Mouse (Mus musculus): ENCODE data around the gene Pon3. TPM values are rescaled to one million over a fixed set of nuclear protein-coding genes. Genes with fewer than 3 reads are reported as not detected.

Gene Pon3
- polyA plus RNA-seq, 1 experiment, result 1.8 TPM

DNA sequence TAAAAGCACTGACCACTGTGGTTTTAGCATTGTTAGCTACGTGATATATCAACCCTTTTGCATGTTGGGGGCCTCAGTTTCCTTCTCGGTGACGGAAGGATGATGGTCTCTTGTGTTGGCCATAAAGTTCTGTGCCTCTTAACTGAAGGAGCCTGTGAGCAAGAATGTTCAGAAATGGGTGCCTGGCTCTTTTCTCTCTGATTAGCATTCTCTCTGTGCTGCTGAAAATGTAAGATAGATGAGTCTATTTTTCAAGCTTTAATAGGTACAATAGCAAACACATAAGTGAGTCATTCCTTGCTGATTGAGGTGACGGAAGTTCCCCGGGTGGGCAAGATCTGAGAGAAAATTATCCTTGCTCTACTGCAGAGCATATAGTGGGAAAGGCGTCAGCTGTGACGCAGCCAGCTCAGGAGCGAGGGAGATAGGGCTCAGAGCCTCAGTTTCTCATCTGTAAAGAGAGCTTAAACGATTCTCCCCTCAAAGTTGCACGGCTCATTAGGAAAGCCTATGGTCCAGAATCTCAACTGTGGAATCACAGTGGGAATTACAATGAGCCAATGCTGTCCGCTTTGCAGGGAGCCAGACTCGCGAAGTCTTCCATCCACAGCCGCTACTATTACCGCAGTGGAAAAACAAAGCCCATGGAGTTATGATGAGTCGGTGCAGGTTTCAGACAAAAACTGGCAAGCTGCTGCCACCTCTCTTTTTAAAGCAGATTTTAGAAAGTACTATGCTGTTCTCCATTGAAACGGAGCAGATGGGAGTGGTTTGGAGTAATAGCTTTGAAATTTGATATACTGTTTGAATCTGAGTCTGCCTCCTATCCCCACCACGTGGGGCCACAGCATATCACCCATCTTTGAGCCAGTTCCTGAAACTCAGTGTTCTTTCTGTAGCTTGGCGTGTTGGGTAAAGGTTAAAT is 77.9 kb downstream of the Pon3 start:
- H3K9ac ChIP-seq (ENCODE audit: low read depth, poor library complexity, severe bottlenecking), result no peak overlapping the region
- H3K9me3 ChIP-seq (replicated peaks; ENCODE audit: control insufficient read depth, insufficient read depth, low read length, poor library complexity, severe bottlenecking), result no peaks in the 10 kb centered on the region
- H3K4me1 ChIP-seq (ENCODE audit: control insufficient read depth, insufficient read depth, low read length), result no peaks in the 10 kb centered on the region
- no peak overlapping the region for H3K27ac ChIP-seq (ENCODE audit: insufficient read depth, low read length)
- TF ChIP-seq EP300 (IDR thresholded peaks at IDR 0.05; ENCODE audit: insufficient read depth, low read depth, low read length), result no peak
- TF ChIP-seq CTCF (IDR thresholded peaks at IDR 0.05; ENCODE audit: low read depth, low read length), result no peak
- no peak for TF ChIP-seq POLR2A (IDR thresholded peaks at IDR 0.05; ENCODE audit: insufficient read depth, low read length)
- no peaks in the 10 kb centered on the region for H3K36me3 ChIP-seq (ENCODE audit: control insufficient read depth, insufficient read depth, low read length, poor library complexity, severe bottlenecking)
- H3K4me3 ChIP-seq (ENCODE audit: low read depth, low read length), result no peak overlapping the region
- H3K27me3 ChIP-seq (ENCODE audit: control insufficient read depth, insufficient read depth, low read length, poor library complexity, severe bottlenecking), result no peaks in the 10 kb centered on the region

DNA sequence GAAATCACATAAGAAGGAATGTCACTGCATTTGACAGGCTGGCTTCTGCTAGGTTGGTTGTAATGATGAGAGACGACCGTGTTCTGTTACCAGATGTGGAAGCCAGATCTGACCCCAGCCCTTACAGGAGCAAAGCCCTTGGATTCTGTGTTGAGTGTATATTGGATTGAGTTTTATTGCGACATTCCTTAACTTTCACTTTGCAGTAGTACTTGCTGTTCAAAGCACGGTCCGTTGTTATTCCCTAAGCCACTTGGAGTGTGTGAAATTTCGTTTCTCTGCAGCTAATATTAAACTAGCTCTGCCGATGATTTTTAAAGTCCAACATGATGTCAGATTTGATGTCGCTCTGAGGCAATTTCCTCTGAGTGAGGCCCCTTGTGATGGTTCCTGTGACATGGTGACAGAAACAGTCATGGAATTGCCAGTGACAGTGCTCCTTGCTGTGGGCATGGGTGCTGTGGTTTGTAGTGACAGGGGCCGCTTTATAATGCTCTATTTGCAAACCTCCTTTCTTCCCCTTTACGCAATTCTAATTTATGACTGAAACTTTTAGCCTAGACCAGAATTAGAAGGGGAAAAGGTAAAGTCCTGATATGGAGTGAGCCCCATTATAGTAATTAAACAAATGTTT is 81.8 kb downstream of the Pon3 start:
- no peaks in the 10 kb centered on the region for H3K4me1 ChIP-seq (ENCODE audit: control insufficient read depth, insufficient read depth, low read length)
- no peaks in the 10 kb centered on the region for H3K9me3 ChIP-seq (replicated peaks; ENCODE audit: control insufficient read depth, insufficient read depth, low read length, poor library complexity, severe bottlenecking)
- no peak overlapping the region for H3K4me3 ChIP-seq (ENCODE audit: low read depth, low read length)
- no peaks in the 10 kb centered on the region for H3K27me3 ChIP-seq (ENCODE audit: control insufficient read depth, insufficient read depth, low read length, poor library complexity, severe bottlenecking)
- no peaks in the 10 kb centered on the region for H3K36me3 ChIP-seq (ENCODE audit: control insufficient read depth, insufficient read depth, low read length, poor library complexity, severe bottlenecking)
- TF ChIP-seq CTCF (IDR thresholded peaks at IDR 0.05; ENCODE audit: low read depth, low read length) (no peak), EP300 (IDR thresholded peaks at IDR 0.05; ENCODE audit: insufficient read depth, low read depth, low read length) (no peak)
- H3K9ac ChIP-seq (ENCODE audit: low read depth, poor library complexity, severe bottlenecking), result no peak overlapping the region
- no peak overlapping the region for H3K27ac ChIP-seq (ENCODE audit: insufficient read depth, low read length)

- no peak overlapping the region for H3K9ac ChIP-seq (ENCODE audit: low read depth, poor library complexity, severe bottlenecking)
- H3K27ac ChIP-seq (ENCODE audit: insufficient read depth, low read length), result no peak overlapping the region
- no peaks in the 10 kb centered on the region for H3K27me3 ChIP-seq (ENCODE audit: control insufficient read depth, insufficient read depth, low read length, poor library complexity, severe bottlenecking)
- no peaks in the 10 kb centered on the region for H3K4me1 ChIP-seq (ENCODE audit: control insufficient read depth, insufficient read depth, low read length)
- no peaks in the 10 kb centered on the region for H3K36me3 ChIP-seq (ENCODE audit: control insufficient read depth, insufficient read depth, low read length, poor library complexity, severe bottlenecking)
- no peak overlapping the region for H3K4me3 ChIP-seq (ENCODE audit: low read depth, low read length)
- H3K9me3 ChIP-seq (replicated peaks; ENCODE audit: control insufficient read depth, insufficient read depth, low read length, poor library complexity, severe bottlenecking), result no peaks in the 10 kb centered on the region
- TF ChIP-seq POLR2A (IDR thresholded peaks at IDR 0.05; ENCODE audit: insufficient read depth, low read length), result no peak
- TF ChIP-seq EP300 (IDR thresholded peaks at IDR 0.05; ENCODE audit: insufficient read depth, low read depth, low read length), result no peak
- no peak for TF ChIP-seq CTCF (IDR thresholded peaks at IDR 0.05; ENCODE audit: low read depth, low read length)
Measured at GRCm38 (mm10) chr6:5172571-5172970, 83.5 kb downstream of the Pon3 start.

DNA sequence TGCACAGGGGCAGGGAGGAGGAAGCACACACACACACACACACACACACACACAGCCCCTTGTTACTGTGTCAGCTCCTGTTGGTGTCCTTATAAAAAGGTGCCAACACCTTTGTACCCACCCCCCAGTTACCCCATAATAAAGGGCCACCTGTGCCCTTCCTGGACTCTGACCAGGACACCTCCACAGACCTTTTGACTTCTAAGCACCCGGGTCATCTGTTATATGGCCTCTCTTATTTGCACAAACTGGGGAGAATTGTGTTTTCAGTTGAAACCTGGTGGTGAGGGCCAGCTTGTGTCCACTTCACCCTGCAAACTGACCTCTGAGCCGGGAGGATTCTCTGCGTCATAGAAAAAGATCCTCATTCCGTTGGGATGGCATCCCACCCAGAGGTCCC is 84.7 kb downstream of the Pon3 start:
- Histone ChIP-seq H3K9me3 (replicated peaks; ENCODE audit: control insufficient read depth, insufficient read depth, low read length, poor library complexity, severe bottlenecking) (no peaks in the 10 kb centered on the region), H3K9ac (ENCODE audit: low read depth, poor library complexity, severe bottlenecking) (no peak overlapping the region), H3K4me1 (ENCODE audit: control insufficient read depth, insufficient read depth, low read length) (no peaks in the 10 kb centered on the region), H3K4me3 (ENCODE audit: low read depth, low read length) (no peak overlapping the region), H3K27ac (ENCODE audit: insufficient read depth, low read length) (no peak overlapping the region), H3K36me3 (ENCODE audit: control insufficient read depth, insufficient read depth, low read length, poor library complexity, severe bottlenecking) (no peaks in the 10 kb centered on the region), H3K27me3 (ENCODE audit: control insufficient read depth, insufficient read depth, low read length, poor library complexity, severe bottlenecking) (no peaks in the 10 kb centered on the region)
- TF ChIP-seq CTCF (IDR thresholded peaks at IDR 0.05; ENCODE audit: low read depth, low read length) (no peak), POLR2A (IDR thresholded peaks at IDR 0.05; ENCODE audit: insufficient read depth, low read length) (no peak), EP300 (IDR thresholded peaks at IDR 0.05; ENCODE audit: insufficient read depth, low read depth, low read length) (no peak)

Other genes starting within 250 kb of the Pon3 start
- gene Pon1, start 62.3 kb downstream of the Pon3 start, polyA plus RNA-seq (2011; ENCODE audit: insufficient read depth, insufficient read length, low read depth, missing spikeins), result not detected in 2 replicates
- 6.3 and 6.5 TPM in 2 replicates for gene Pon2, start 42.2 kb upstream of the Pon3 start, polyA plus RNA-seq (2011; ENCODE audit: insufficient read depth, insufficient read length, low read depth, missing spikeins)
- gene Asb4, start 127.1 kb upstream of the Pon3 start, polyA plus RNA-seq (2011; ENCODE audit: insufficient read depth, insufficient read length, low read depth, missing spikeins), result 1.2 and 1.3 TPM in 2 replicates
- gene Pdk4, start 240.0 kb upstream of the Pon3 start, polyA plus RNA-seq (2011; ENCODE audit: insufficient read depth, insufficient read length, low read depth, missing spikeins), result 8.9 and 13.1 TPM in 2 replicates